Mouse (Mus musculus) cerebellum, adult 9-10 months (tissue): ENCODE measurements around the gene Gid4.
A peak's percentile ranks its signal among the peaks of the same experiment; 100 is the strongest.
"Not testable (repeated sequence)": the region's sequence is repeated elsewhere in the genome, so short reads cannot be mapped to it uniquely, and the experiment has no call there.

Experiments used
- DNase-seq: peaks from one replicate; pipeline ENCODE4 v3.0.0; 2022

Gene Gid4

DNA sequence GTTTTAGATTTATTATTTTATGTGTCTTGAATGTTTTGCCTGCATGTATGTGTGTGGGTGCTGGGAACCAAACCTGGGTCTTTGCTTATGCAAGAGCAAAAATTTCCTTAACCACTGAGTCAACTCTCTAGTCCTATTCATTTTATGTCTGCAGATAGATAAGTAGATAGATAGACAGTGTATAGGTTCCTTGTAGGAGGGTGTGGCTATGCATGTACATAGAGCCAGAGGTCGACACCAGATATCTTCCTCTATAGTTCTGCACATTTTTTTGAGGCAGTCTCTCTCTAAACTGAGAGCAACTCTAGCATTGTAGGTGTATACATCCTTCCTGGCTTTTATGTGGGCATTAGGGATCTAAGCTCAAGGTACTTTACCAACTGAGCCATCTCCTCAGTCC, 18.2 kb downstream of the Gid4 start:
- DNase-seq = no peak

- DNase-seq = no peak
Measured at GRCm38 (mm10) chr11:60436618-60437017, 19.7 kb downstream of the Gid4 start.

DNA sequence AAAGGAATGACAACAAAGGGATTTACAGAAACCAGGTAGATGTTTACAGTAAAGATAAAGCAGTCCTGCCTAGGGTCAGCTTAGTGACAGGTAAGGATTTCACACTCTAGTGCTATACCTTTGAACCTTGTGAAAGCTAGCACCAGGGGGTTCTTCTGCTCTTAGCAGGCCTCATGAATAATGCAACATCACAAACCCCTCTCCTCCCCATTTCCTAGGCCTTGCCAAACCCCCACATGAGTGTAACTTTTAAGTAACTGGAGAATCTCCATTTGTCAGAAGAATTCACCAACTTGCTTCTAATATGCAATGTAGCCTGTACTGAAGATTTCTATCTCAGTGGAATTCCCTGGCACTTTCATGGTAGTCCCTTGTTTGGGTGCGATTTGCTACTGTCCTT, 22.7 kb downstream of the Gid4 start:
- not testable (repeated sequence) for DNase-seq

- no peak for DNase-seq
Measured at GRCm38 (mm10) chr11:60440176-60440575, 23.2 kb downstream of the Gid4 start.

DNA sequence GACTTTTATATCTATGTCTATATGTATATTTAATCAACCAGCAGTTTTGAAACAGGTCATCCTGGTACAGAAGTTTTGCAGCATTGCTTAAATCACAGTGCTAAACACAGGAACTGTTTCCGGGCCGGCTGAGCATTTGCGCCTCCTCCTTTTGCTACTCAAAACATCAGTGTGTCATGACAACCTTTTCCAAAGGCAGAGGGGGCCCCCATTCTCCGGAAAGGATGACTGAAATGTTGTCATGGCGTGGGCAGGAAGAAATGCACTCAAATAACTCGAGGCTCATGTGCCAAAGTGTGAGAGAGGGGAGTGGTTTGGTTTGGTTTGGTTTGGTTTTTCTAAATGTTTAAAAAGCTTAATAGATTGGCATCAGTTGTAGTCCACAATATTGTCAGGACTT, 26.0 kb downstream of the Gid4 start:
- DNase-seq = no peak

DNA sequence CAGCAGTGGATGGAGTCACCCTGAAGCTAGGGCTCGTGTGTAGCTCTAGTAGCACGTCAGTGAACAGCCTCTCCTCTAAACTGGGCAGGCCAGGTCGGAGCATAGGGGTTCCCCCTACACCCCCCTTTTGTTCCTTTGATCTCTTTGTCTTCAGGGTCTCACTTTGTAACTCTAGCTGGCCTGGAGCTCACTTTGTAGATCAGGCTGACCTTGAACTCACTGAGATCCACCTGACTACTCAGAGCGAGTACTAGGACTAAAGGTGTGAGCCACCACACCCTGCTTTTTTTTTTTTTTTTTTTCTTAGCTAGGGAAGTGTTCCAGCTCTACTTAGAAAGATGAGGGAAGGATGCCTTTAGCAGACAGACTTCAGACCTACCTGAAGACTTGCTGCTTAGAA, 27.1 kb downstream of the Gid4 start:
- no peak for DNase-seq

GRCm38 (mm10) chr11:60454080-60454744, 37.3 kb downstream of the Gid4 start, which contains the start of gene Drg2:
TSS of gene Drg2 (plus strand) at chr11:60454591.
- DNase-seq = peak; percentile 88

DNA sequence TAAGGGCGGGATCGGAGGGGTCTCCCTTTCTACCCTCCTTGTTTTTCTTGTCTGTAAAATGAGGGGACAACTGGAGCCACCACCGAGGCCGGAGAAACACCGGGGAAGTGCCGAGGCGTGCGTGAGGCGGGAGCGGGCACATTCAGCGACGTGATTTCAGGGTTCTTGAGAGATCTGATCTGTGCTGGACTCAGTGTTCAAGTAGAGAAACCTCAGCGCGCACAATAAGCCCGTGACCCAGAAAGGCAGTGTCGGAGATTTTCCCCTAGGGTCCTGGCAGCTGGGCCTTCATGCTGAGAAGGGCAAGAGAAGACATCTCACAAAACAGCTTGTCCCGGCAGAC, 37.8 kb downstream of the Gid4 start:
- DNase-seq = no peak

GRCm38 (mm10) chr11:60457973-60458372, 41.0 kb downstream of the Gid4 start:
- peak; percentile 29 for DNase-seq

GRCm38 (mm10) chr11:60465943-60466380, 49.0 kb downstream of the Gid4 start:
- DNase-seq = peak; percentile 71

DNA sequence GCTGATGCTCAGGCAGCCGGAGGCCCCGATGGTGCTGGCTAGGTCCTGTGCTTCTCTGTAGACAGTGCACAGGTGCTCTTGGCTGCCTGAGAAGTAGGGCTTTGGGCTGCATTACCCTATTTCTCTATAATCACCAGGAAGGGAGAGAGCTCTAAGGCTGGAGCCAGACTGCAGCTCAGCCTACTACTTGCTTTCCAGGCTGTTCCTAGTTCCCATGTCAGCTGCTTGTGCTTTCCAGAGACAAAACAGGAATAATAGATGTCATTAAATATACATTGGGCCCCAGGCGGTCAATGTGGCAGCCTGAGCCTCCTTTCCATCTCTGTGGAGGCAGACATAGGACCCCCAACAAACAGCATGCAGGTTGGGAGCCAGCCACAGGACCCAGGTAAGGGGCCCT, 52.1 kb downstream of the Gid4 start, which contains the start of gene Myo15:
Myo15 (plus strand) TSS at position 301 of the 400 bp plus-strand sequence.
- DNase-seq = no peak

- no peak for DNase-seq
Measured at GRCm38 (mm10) chr11:60470743-60471142, 53.8 kb downstream of the Gid4 start.

- no peak for DNase-seq
Measured at GRCm38 (mm10) chr11:60474534-60474933, 57.6 kb downstream of the Gid4 start.

GRCm38 (mm10) chr11:60475668-60476362, 58.9 kb downstream of the Gid4 start:
- no peak for DNase-seq

DNA sequence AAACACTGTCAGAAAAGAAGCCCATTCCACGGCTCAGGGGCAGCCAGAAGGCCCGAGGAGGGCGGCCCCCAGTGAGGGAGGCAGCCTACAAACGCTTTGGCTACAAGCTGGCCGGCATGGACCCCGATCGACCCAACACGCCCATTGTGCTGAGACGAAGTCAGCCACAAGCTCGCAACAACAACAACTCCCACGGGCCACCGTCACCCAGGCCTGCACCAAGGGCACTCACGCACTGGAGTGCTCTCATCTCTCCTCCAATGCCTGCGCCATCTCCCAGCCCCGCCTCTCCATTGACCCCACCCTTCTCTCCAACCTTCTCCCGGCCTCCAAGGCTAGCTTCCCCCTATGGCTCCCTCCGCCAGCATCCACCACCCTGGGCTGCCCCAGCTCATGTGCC, 61.2 kb downstream of the Gid4 start:
- DNase-seq = no peak

GRCm38 (mm10) chr11:60486267-60486666, 69.3 kb downstream of the Gid4 start:
- no peak for DNase-seq

- peak; percentile 48 for DNase-seq
Measured at GRCm38 (mm10) chr11:60492726-60493125, 75.8 kb downstream of the Gid4 start.

DNA sequence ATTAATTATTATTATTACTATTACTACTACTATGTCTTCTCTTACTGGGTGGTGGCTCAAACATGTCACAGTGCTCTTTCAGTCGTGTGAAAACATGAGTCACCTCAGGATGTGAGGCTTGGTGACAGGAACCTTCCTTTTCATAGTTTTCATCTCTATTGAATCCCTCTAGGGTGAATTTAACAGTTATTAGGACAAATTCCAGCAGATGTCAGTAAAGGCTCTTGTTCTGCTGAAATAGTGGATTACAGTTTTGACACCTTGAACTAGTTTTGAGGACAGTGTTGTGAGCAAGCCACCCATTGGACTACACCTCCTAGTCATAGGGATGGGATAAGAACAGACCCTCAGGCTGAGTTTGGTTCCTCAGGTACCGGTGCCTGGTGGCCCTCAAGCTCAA, 78.7 kb downstream of the Gid4 start:
- DNase-seq = no peak
